Comparison of ENCODE assay signal across 9 mouse cellular contexts in genomic region chr15:97992712-97993286, GRCm38 (mm10). TPM values are rescaled to one million over a fixed set of nuclear protein-coding genes. Genes with fewer than 3 reads are reported as not detected.
DNase-seq lines count a peak whose midpoint lies in the region; ATAC-seq lines count a peak whose summit lies in the region.
"Had no signal": no experiment of that assay in that cellular context is flagged by ENCODE, and none has a peak within 500 bp of the region (broad histone marks: within the 10 kb centered on the region; RNA-seq: fewer than 3 reads in every experiment).

No protein-coding gene starts in this region.

- H3K36me3 ChIP-seq in hindbrain, embryonic 12.5 days: peaks cover 48% of the 10 kb centered on the region
- no peaks in the 10 kb centered on the region for H3K36me3 ChIP-seq in lung, embryonic 15.5 days

- DNase-seq in NIH3T3 (ENCODE audit: low read depth): peak; percentile 55
- DNase-seq in cerebellum, postnatal 14 days: peak; percentile 82
- DNase-seq in frontal cortex, postnatal 14 days (ENCODE audit: low spot score in 2 of 2): peak; percentile 70 to 82
- peak; percentile 83 for DNase-seq in layer of hippocampus, adult 9-11 months
- peak; percentile 66 for DNase-seq in ovary, postnatal 14 days (ENCODE audit: low spot score)
- peak; percentile 80 for DNase-seq in thymus, postnatal 0 days (ENCODE audit: low spot score)

- peak overlapping the region; percentile 64 for H3K9ac ChIP-seq in hindbrain, embryonic 12.5 days
- peak overlapping the region; percentile 21 for H3K9ac ChIP-seq in lung, embryonic 15.5 days

- peak overlapping the region; percentile 19; the same call in 1 of the 2 replicates for H3K4me3 ChIP-seq in hindbrain, embryonic 12.5 days
- H3K4me3 ChIP-seq in lung, embryonic 15.5 days: peak overlapping the region; percentile 28
- H3K4me3 ChIP-seq: myocyte had no signal

- peaks cover 66% of the 10 kb centered on the region for H3K4me1 ChIP-seq in hindbrain, embryonic 12.5 days
- H3K4me1 ChIP-seq in lung, embryonic 15.5 days: peaks cover 44% of the 10 kb centered on the region

- 3% methylated on average over 18 of the region's 18 CpGs for WGBS in hindbrain, embryonic 12.5 days
- WGBS in lung, embryonic 15.5 days: 11% methylated on average over 18 of the region's 18 CpGs

- H3K4me2 ChIP-seq in hindbrain, embryonic 12.5 days (replicated peaks): peak overlapping the region; percentile 48
- peak overlapping the region; percentile 54 for H3K4me2 ChIP-seq in lung, embryonic 15.5 days

- no peaks in the 10 kb centered on the region for H3K9me3 ChIP-seq in hindbrain, embryonic 12.5 days (replicated peaks)
- no peaks in the 10 kb centered on the region for H3K9me3 ChIP-seq in lung, embryonic 15.5 days

- no peaks in the 10 kb centered on the region for H3K27me3 ChIP-seq in hindbrain, embryonic 12.5 days
- H3K27me3 ChIP-seq in lung, embryonic 15.5 days: peaks cover 12% of the 10 kb centered on the region; the same call in 1 of the 2 replicates

- peak overlapping the region; percentile 94 for H3K27ac ChIP-seq in hindbrain, embryonic 12.5 days
- H3K27ac ChIP-seq in lung, embryonic 15.5 days: peak overlapping the region; percentile 48

- ATAC-seq in hindbrain, embryonic 12.5 days (ENCODE audit: low FRiP score): peak; percentile 91
- ATAC-seq in lung, embryonic 15.5 days (ENCODE audit: borderline replicate concordance, extremely low read depth, low FRiP score, low TSS enrichment): peak; percentile 88

RNA-seq across cellular contexts. Expression of gene Col2a1, which starts 11.7 kb away (rescaled TPM):
- polyA plus RNA-seq in hindbrain, embryonic 12.5 days (2016; fragmentation: Nextera tagmentation; extraction: Ambion mirVana): 459 and 487 TPM in 2 replicates
- polyA plus RNA-seq in lung, embryonic 15.5 days (2015; fragmentation: Nextera tagmentation; extraction: Ambion mirVana): 19.1 and 20.1 TPM in 2 replicates
- 0.28 and 0.36 TPM in 2 replicates for polyA plus RNA-seq in thymus, postnatal 0 days (2015; fragmentation: Nextera tagmentation; extraction: Ambion mirVana)

RNA-seq across cellular contexts. Expression of gene Tmem106c, which starts 28.8 kb away (rescaled TPM):
- polyA plus RNA-seq in hindbrain, embryonic 12.5 days (2016; fragmentation: Nextera tagmentation; extraction: Ambion mirVana): 44.0 and 49.5 TPM in 2 replicates
- polyA plus RNA-seq in lung, embryonic 15.5 days (2015; fragmentation: Nextera tagmentation; extraction: Ambion mirVana): 41.4 and 45.7 TPM in 2 replicates
- 39.0 and 40.9 TPM in 2 replicates for polyA plus RNA-seq in thymus, postnatal 0 days (2015; fragmentation: Nextera tagmentation; extraction: Ambion mirVana)

Comparison
In these comparisons a context has a peak if more than half of its experiments do, and no peak if none do; other contexts are left out.
1. Peak in every context shown above with its lines: DNase-seq, ATAC-seq, H3K4me3 ChIP-seq and H3K27ac ChIP-seq.
2. RNA of gene Col2a1, which starts 11.7 kb away (polyA plus RNA-seq): 459 to 487 TPM in hindbrain, embryonic 12.5 days; 19.1 to 20.1 TPM in lung, embryonic 15.5 days and 0.28 to 0.36 TPM in thymus, postnatal 0 days; every median in the first group is over 10 times any median in the second.